Mouse (Mus musculus): ENCODE data around the gene Slc2a12. TPM values are rescaled to one million over a fixed set of nuclear protein-coding genes. Genes with fewer than 3 reads are reported as not detected.

Slc2a12 gene
- polyA plus RNA-seq, 1 experiment from 2014 or later, result 0.27 TPM

- Histone ChIP-seq H3K4me2 (replicated peaks; ENCODE audit: low read depth) (no peak overlapping the region), H3K27ac (ENCODE audit: low read depth, low read length) (no peak overlapping the region), H3K9ac (ENCODE audit: low read depth, low read length) (no peak overlapping the region), H3K9me3 (ENCODE audit: control insufficient read depth) (no peaks in the 10 kb centered on the region), H3K4me1 (replicated peaks; ENCODE audit: control insufficient read depth, insufficient read depth, low read length) (0 out of 2 replicates have a peak, but pooled peaks cover 2% of the 10 kb centered on the region), H3K36me3 (ENCODE audit: control insufficient read depth, insufficient read depth) (peaks cover 16% of the 10 kb centered on the region), H3K4me3 (ENCODE audit: low read depth, low read length) (no peak overlapping the region), H3K27me3 (replicated peaks; ENCODE audit: control insufficient read depth, insufficient read depth, low read length) (no peaks in the 10 kb centered on the region)
- TF ChIP-seq CTCF (IDR thresholded peaks at IDR 0.05; ENCODE audit: low read depth), result no peak
- ATAC-seq, result no peak
- 72% methylated on average over 12 of the region's 12 CpGs for WGBS
Observed at GRCm38 (mm10) chr10:22701485-22702315, 56.9 kb downstream of the Slc2a12 start.

GRCm38 (mm10) chr10:22703844-22704243, 59.0 kb downstream of the Slc2a12 start:
- 0 out of 2 replicates have a peak, but pooled peaks cover 2% of the 10 kb centered on the region for H3K4me1 ChIP-seq (replicated peaks; ENCODE audit: control insufficient read depth, insufficient read depth, low read length)
- H3K4me2 ChIP-seq (replicated peaks; ENCODE audit: low read depth), result no peak overlapping the region
- no peak overlapping the region for H3K4me3 ChIP-seq (ENCODE audit: low read depth, low read length)
- no peaks in the 10 kb centered on the region for H3K9me3 ChIP-seq (ENCODE audit: control insufficient read depth)
- 86% methylated on average over 6 of the region's 6 CpGs for WGBS
- peaks cover 36% of the 10 kb centered on the region for H3K36me3 ChIP-seq (ENCODE audit: control insufficient read depth, insufficient read depth)
- no peak for ATAC-seq
- H3K27ac ChIP-seq (ENCODE audit: low read depth, low read length), result no peak overlapping the region
- H3K9ac ChIP-seq (ENCODE audit: low read depth, low read length), result no peak overlapping the region
- H3K27me3 ChIP-seq (replicated peaks; ENCODE audit: control insufficient read depth, insufficient read depth, low read length), result no peaks in the 10 kb centered on the region
- TF ChIP-seq CTCF (IDR thresholded peaks at IDR 0.05; ENCODE audit: low read depth), result no peak

GRCm38 (mm10) chr10:22708190-22708843, 63.5 kb downstream of the Slc2a12 start:
- Histone ChIP-seq H3K27ac (ENCODE audit: low read depth, low read length) (no peak overlapping the region), H3K36me3 (ENCODE audit: control insufficient read depth, insufficient read depth) (peaks cover 42% of the 10 kb centered on the region), H3K4me3 (ENCODE audit: low read depth, low read length) (no peak overlapping the region), H3K4me2 (replicated peaks; ENCODE audit: low read depth) (no peak overlapping the region), H3K4me1 (replicated peaks; ENCODE audit: control insufficient read depth, insufficient read depth, low read length) (no peaks in the 10 kb centered on the region), H3K9ac (ENCODE audit: low read depth, low read length) (no peak overlapping the region), H3K9me3 (ENCODE audit: control insufficient read depth) (no peaks in the 10 kb centered on the region), H3K27me3 (replicated peaks; ENCODE audit: control insufficient read depth, insufficient read depth, low read length) (no peaks in the 10 kb centered on the region)
- no peak for TF ChIP-seq CTCF (IDR thresholded peaks at IDR 0.05; ENCODE audit: low read depth)
- no peak for ATAC-seq
- WGBS, result 85% methylated on average over 7 of the region's 7 CpGs

GRCm38 (mm10) chr10:22710173-22710777, 65.5 kb downstream of the Slc2a12 start:
- no peak for ATAC-seq
- H3K36me3 ChIP-seq (ENCODE audit: control insufficient read depth, insufficient read depth), result peaks cover 42% of the 10 kb centered on the region

GRCm38 (mm10) chr10:22712955-22713354, 68.1 kb downstream of the Slc2a12 start:
- WGBS, result 62% methylated on average over 2 of the region's 2 CpGs
- TF ChIP-seq CTCF (IDR thresholded peaks at IDR 0.05; ENCODE audit: low read depth), result no peak
- ATAC-seq, result no peak

More at GRCm38 (mm10) chr10:22710173-22710777, 65.5 kb downstream of the Slc2a12 start:
- H3K4me1 ChIP-seq (replicated peaks; ENCODE audit: control insufficient read depth, insufficient read depth, low read length), result no peaks in the 10 kb centered on the region
- peak; percentile 40 for TF ChIP-seq CTCF (IDR thresholded peaks at IDR 0.05; ENCODE audit: low read depth)
- 89% methylated on average over 13 of the region's 13 CpGs for WGBS
- no peaks in the 10 kb centered on the region for H3K9me3 ChIP-seq (ENCODE audit: control insufficient read depth)
- H3K27ac ChIP-seq (ENCODE audit: low read depth, low read length), result no peak overlapping the region
- H3K4me3 ChIP-seq (ENCODE audit: low read depth, low read length), result no peak overlapping the region
- H3K4me2 ChIP-seq (replicated peaks; ENCODE audit: low read depth), result no peak overlapping the region
- H3K9ac ChIP-seq (ENCODE audit: low read depth, low read length), result no peak overlapping the region
- no peaks in the 10 kb centered on the region for H3K27me3 ChIP-seq (replicated peaks; ENCODE audit: control insufficient read depth, insufficient read depth, low read length)

GRCm38 (mm10) chr10:22714520-22714919, 69.7 kb downstream of the Slc2a12 start:
- TF ChIP-seq CTCF (IDR thresholded peaks at IDR 0.05; ENCODE audit: low read depth), result peak; percentile 90
- no peak for ATAC-seq
- Histone ChIP-seq H3K27ac (ENCODE audit: low read depth, low read length) (no peak overlapping the region), H3K4me1 (replicated peaks; ENCODE audit: control insufficient read depth, insufficient read depth, low read length) (no peaks in the 10 kb centered on the region), H3K4me3 (ENCODE audit: low read depth, low read length) (no peak overlapping the region), H3K36me3 (ENCODE audit: control insufficient read depth, insufficient read depth) (peaks cover 8% of the 10 kb centered on the region; the same call in 1 of the 2 replicates), H3K27me3 (replicated peaks; ENCODE audit: control insufficient read depth, insufficient read depth, low read length) (no peaks in the 10 kb centered on the region), H3K9ac (ENCODE audit: low read depth, low read length) (no peak overlapping the region), H3K9me3 (ENCODE audit: control insufficient read depth) (no peaks in the 10 kb centered on the region), H3K4me2 (replicated peaks; ENCODE audit: low read depth) (no peak overlapping the region)
- 66% methylated on average over 4 of the region's 4 CpGs for WGBS

More at GRCm38 (mm10) chr10:22712955-22713354, 68.1 kb downstream of the Slc2a12 start:
- no peak overlapping the region for H3K27ac ChIP-seq (ENCODE audit: low read depth, low read length)
- no peaks in the 10 kb centered on the region for H3K9me3 ChIP-seq (ENCODE audit: control insufficient read depth)
- H3K4me2 ChIP-seq (replicated peaks; ENCODE audit: low read depth), result no peak overlapping the region
- no peak overlapping the region for H3K4me3 ChIP-seq (ENCODE audit: low read depth, low read length)
- peaks cover 22% of the 10 kb centered on the region; the same call in 1 of the 2 replicates for H3K36me3 ChIP-seq (ENCODE audit: control insufficient read depth, insufficient read depth)
- H3K27me3 ChIP-seq (replicated peaks; ENCODE audit: control insufficient read depth, insufficient read depth, low read length), result no peaks in the 10 kb centered on the region
- no peak overlapping the region for H3K9ac ChIP-seq (ENCODE audit: low read depth, low read length)
- no peaks in the 10 kb centered on the region for H3K4me1 ChIP-seq (replicated peaks; ENCODE audit: control insufficient read depth, insufficient read depth, low read length)
